Mouse (Mus musculus) lung, adult 2 months (tissue): ENCODE results near the gene Kti12. TPM values are rescaled to one million over a fixed set of nuclear protein-coding genes. Genes with fewer than 3 reads are reported as not detected.

Source experiments
- DNase-seq: peaks from one replicate; pipeline ENCODE4 v3.0.0; 2022
- H3K4me1 ChIP-seq: fragments of 200-500 bp; 2 replicates; pipeline ENCODE4 v1.6.1; 2011; ENCODE audit warnings: low read length; ENCODE audit not compliant: control insufficient read depth, insufficient read depth
- H3K4me3 ChIP-seq: fragments of 200-500 bp; replicated peaks from 2 replicates; pipeline ENCODE3; 2011; ENCODE audit warnings: low read depth, mild to moderate bottlenecking, control low read depth, low read length; ENCODE audit errors: extremely low read depth
- CTCF ChIP-seq: fragments of 200-500 bp; IDR thresholded peaks from 2 replicates; pipeline ENCODE4 v1.5.1; 2011; ENCODE audit warnings: mild to moderate bottlenecking, low read length, control low read depth; ENCODE audit not compliant: insufficient read depth
- POLR2A ChIP-seq: fragments of 200-500 bp; IDR thresholded peaks from 2 replicates; pipeline ENCODE4 v1.6.1; 2011; ENCODE audit warnings: low read depth, mild to moderate bottlenecking, control low read depth, low read length, borderline replicate concordance; ENCODE audit errors: extremely low read depth
- WGBS: fragments of 180-500 bp; shearing (Covaris S2); methylation state at CpG from one replicate; pipeline ENCODE4 v1.1.7; 2018; 5-methylcytosine and 5-hydroxymethylcytosine counted together
- polyA plus RNA-seq: library from polyadenylated mRNA; depleted of rRNA; stranded (reverse); fragments of >200 nt; gene quantifications from 2 replicates; pipeline ENCODE4 v1.2.3, GENCODE M21; 2012; rRNA removed

Kti12 gene
- polyA plus RNA-seq: 26.0 and 35.2 TPM in 2 replicates

- WGBS: under 1% methylated on average over 77 of the region's 77 CpGs
- TF ChIP-seq CTCF (no peak), POLR2A (peak; percentile 60; the same call in 1 of the 2 replicates)
- peaks cover 8% of the 10 kb centered on the region for H3K4me1 ChIP-seq
- peak; percentile 76 for DNase-seq
- peak within 1 kb of the TSS; percentile 91 for H3K4me3 ChIP-seq
Measured at GRCm38 (mm10) chr4:108847715-108848504, at the start of gene Kti12. TSS of gene Kti12 (plus strand) at chr4:108847785.

GRCm38 (mm10) chr4:108798083-108798830 lies 49.3 kb upstream of the Kti12 start:
- no peak overlapping the region for H3K4me3 ChIP-seq
- whole genome bisulfite sequencing: 40% methylated on average over 2 of the region's 2 CpGs
- H3K4me1 ChIP-seq: peaks cover 7% of the 10 kb centered on the region
- peak; percentile 73 for DNase-seq
- TF ChIP-seq POLR2A: no peak
- TF ChIP-seq CTCF: peak; percentile 72

GRCm38 (mm10) chr4:108803535-108803934 lies 44.0 kb upstream of the Kti12 start:
- 89% methylated on average over 2 of the region's 2 CpGs for WGBS
- TF ChIP-seq CTCF: no peak
- no peak overlapping the region for H3K4me3 ChIP-seq
- no peak for DNase-seq
- no peaks in the 10 kb centered on the region for H3K4me1 ChIP-seq

GRCm38 (mm10) chr4:108811142-108811541 lies 36.4 kb upstream of the Kti12 start:
- TF ChIP-seq CTCF (no peak), POLR2A (no peak)
- 68% methylated on average over 4 of the region's 4 CpGs for WGBS

GRCm38 (mm10) chr4:108811550-108811949 lies 36.0 kb upstream of the Kti12 start:
- Histone ChIP-seq H3K4me3 (no peak overlapping the region), H3K4me1 (no peaks in the 10 kb centered on the region)
- 72% methylated on average over 6 of the region's 6 CpGs for WGBS
- no peak for TF ChIP-seq CTCF
- no peak for TF ChIP-seq POLR2A
- no peak for DNase-seq

More at GRCm38 (mm10) chr4:108811142-108811541, 36.4 kb upstream of the Kti12 start:
- Histone ChIP-seq H3K4me3 (no peak overlapping the region), H3K4me1 (no peaks in the 10 kb centered on the region)
- DNase-seq: no peak

GRCm38 (mm10) chr4:108825677-108826076 lies 21.9 kb upstream of the Kti12 start:
- DNase-seq: no peak
- no peak for TF ChIP-seq CTCF
- no peak for TF ChIP-seq POLR2A
- no peak overlapping the region for H3K4me3 ChIP-seq
- peaks cover 4% of the 10 kb centered on the region for H3K4me1 ChIP-seq
- 74% methylated on average over 3 of the region's 3 CpGs for WGBS

- Histone ChIP-seq H3K4me3 (no peak overlapping the region), H3K4me1 (peaks cover 4% of the 10 kb centered on the region)
- WGBS: 56% methylated on average over 1 of the region's 1 CpGs
- TF ChIP-seq POLR2A: no peak
- TF ChIP-seq CTCF: no peak
- DNase-seq: no peak
Measured at GRCm38 (mm10) chr4:108826096-108826495, 21.5 kb upstream of the Kti12 start.

- 46% methylated on average over 2 of the region's 2 CpGs for WGBS
- Histone ChIP-seq H3K4me1 (peaks cover 4% of the 10 kb centered on the region), H3K4me3 (no peak overlapping the region)
- TF ChIP-seq CTCF (no peak), POLR2A (no peak)
- DNase-seq: no peak
Measured at GRCm38 (mm10) chr4:108826643-108827042, 20.9 kb upstream of the Kti12 start.

- 67% methylated on average over 1 of the region's 1 CpGs for WGBS
- no peak overlapping the region for H3K4me3 ChIP-seq
- no peak for DNase-seq
- TF ChIP-seq CTCF: no peak
- no peak for TF ChIP-seq POLR2A
- H3K4me1 ChIP-seq: peaks cover 6% of the 10 kb centered on the region; the same call in 1 of the 2 replicates
Measured at GRCm38 (mm10) chr4:108830698-108831097, 16.9 kb upstream of the Kti12 start.
